Mouse (Mus musculus) embryonic stem cell, embryonic (primary cell): ENCODE data around the gene Cfap58.

Source experiments
- CTCF ChIA-PET, 4 experiments: fragments of 300-600 bp in 2 of 4; fragments of 350-600 bp in 2 of 4; sonication (Branson Sonifier 250); formaldehyde crosslinking; loops; one replicate each; lab custom pipeline; 2022; ENCODE audit warnings: inconsistent platforms in 2 of 4; lab: Charles Lee
- POLR2A ChIA-PET, 4 experiments: fragments of 300-600 bp in 2 of 4; fragments of 350-600 bp in 2 of 4; sonication (Branson Sonifier 250); formaldehyde crosslinking; loops; one replicate each; lab custom pipeline; 2022; ENCODE audit warnings: antibody characterized with exemption in 4 of 4, inconsistent platforms in 1 of 4; lab: Charles Lee

Gene Cfap58

DNA sequence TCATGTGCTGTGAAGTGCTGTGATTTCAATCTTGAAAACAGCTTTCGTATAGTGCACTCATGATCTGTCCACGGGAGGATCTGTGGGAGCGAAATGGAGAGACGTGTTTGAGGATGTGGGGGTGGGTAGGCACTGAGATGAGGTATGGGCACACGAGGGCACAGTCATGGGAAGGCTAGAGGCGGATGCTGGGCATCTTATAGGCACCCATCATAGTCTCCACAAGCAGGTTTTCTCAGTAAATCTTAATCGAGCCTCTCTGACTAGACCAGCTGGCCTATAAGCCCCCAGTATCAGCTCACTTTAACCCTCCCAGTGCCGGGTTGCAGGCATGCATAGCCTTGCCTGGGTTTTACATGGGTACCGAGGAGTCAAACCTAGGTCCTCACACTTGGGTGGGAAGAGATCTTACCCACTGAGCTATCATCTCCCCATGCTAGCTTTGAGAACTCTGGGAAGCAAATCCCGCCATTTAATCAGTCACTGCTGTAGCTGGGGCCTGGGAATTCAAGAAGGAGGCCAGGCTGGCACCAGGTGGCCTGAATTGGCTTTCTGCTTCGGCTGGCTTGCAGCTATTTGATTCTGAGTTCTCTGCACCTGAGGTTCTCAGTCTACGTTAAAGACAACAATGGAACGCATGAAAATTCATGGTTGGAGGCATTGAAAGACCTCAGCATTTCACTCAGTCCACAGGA lies 51.6 kb downstream of the Cfap58 start:
- ChIA-PET CTCF (interaction anchor here in 2 of 4 experiments (0.7 to 1.2 kb wide), 3 partner anchors 136 to 358 kb away, joined by 4 to 6 read pairs (median 5); no protein-coding TSS in a partner anchor), POLR2A (interaction anchor here in 1 of 4 experiments (1.1 kb wide), 1 partner anchor 11 kb away, joined by 3 read pairs; no protein-coding TSS in a partner anchor)

DNA sequence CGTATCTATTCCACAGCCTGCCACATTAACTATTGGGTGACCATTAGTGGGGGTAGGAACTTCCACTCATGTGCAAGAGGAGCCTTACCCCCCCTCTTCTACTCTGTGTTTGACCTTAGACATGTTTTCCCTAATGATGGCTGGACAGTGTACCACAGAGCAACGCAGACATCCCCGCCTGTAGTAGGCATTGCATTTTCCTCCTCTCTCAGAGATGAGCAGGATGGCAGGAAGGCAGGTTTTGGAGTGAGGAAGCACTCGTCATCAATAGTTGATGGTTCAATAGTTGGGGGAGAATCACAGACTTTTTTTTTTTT lies 52.1 kb downstream of the Cfap58 start:
- POLR2A ChIA-PET, result no interaction called here
- CTCF ChIA-PET, result no interaction called here

DNA sequence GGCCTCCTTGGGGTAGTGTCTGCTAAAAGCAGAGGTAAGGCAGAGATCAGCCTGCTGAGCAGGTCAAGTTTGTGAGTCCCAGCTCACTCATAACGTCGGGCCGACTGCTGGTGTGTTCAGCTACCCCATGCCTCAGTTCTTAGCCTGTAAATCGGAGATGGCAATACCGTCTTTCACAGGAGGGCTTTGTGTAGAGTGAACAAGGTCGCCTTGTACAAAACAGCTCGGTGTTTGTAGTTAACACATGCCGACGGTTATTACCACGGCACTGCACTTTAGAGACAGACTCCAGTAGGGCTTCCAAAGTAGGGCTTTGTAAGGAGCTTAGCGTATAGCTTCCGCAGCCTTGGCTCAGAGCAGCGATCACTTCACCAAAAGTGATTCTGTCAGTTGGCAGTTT lies 63.8 kb downstream of the Cfap58 start:
- CTCF ChIA-PET, result interaction anchor here in 2 of 4 experiments (0.5 to 1.3 kb wide), 4 partner anchors 119 to 640 kb away, joined by 3 to 4 read pairs (median 4); no protein-coding TSS in a partner anchor

DNA sequence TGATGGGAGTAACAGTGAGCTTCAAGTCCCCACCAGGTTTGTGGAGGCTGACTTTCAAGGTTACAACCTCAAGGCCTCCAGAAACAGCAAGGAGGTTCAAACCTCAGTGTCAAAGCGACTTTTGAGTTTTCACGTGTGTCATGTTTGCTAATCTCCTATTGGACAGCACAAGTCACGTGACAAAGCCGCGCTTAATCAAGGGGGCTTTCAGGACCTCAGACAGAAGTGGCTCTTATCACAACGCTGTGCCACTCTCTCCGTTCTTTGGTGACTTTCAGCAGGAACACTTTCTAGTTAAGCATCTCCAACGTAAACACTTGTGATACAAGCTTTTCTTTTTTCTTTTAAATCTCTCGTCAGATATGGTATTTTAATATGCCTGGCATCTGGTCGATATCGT lies 64.3 kb downstream of the Cfap58 start:
- ChIA-PET CTCF (interaction anchor here in 3 of 4 experiments (0.8 to 1.3 kb wide), 3 partner anchors 119 to 121 kb away, joined by 3 to 4 read pairs (median 4); no protein-coding TSS in a partner anchor), POLR2A (no interaction called here)

More for the DNA sequence above, 63.8 kb downstream of the Cfap58 start:
- POLR2A ChIA-PET, result interaction anchor here in 1 of 4 experiments (0.7 kb wide), 1 partner anchor 135 kb away, joined by 4 read pairs; no protein-coding TSS in a partner anchor

DNA sequence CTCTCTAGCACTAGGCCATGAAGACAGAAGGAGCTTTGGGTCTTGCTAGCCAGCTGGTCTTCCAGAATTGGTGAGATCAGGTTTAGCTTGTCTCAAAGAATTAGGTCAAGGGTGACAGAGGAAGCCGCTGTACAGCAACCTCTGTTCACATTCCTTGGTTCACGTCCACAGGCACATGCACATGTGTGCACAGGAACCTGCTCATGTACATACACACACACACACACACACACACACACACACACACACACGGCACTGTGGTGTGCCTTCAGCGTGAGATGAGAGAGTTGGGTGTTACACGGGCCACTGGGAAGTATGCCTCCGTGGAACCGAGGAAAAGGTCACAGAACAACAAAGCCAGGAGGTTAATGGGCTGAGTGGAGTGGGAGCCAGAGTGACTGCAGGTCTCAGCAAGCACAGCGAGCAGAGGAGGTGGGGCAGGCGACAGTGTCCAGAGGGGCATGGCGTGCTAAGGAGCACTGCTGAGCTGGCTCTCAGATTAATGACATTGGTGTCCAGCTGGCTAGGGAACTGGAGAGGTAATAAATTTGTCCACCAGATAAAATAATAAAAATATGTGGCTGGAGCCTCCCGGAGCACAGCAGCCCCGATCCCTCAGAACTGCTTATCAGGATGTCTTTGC lies 71.4 kb downstream of the Cfap58 start:
- ChIA-PET POLR2A (no interaction called here), CTCF (no interaction called here)

DNA sequence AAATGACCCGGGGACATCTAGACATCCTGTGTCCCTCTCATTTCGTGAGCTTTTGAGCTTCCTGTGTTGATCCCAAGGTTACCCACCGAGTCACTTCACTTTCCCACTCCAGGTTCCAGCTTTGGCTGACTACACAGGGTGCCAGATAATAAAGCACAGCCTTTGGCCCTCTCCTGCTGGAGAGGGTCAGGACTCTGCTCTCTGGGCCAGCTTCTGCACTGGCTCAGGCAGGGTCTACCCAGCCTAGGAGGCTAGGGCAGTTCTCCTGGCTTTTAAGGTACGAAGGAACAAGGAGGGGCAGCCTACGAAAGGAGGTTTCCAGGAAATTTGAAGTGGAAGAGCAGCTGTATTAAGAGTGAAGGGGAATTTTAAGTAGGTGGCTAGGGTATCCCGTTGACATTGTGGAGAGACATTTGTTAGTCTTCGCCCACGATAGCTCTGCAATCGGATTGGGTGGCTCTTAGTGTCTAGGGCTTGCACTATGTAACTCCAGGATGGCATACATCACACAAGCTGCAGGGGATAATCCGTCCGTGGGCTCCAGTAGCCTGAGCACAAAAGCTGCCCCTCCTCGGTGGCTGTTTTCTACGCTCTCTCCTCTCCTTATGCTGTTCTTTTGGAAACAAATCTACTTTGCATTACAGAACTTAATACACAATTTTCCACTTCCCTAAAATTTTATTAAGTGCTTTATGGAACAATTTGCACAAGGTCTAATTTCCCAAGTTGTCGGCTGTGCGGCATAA lies 72.3 kb downstream of the Cfap58 start:
- POLR2A ChIA-PET, result no interaction called here
- CTCF ChIA-PET, result interaction anchor here in 1 of 4 experiments (0.6 kb wide), 1 partner anchor 1581 kb away, joined by 3 read pairs; no protein-coding TSS in a partner anchor

DNA sequence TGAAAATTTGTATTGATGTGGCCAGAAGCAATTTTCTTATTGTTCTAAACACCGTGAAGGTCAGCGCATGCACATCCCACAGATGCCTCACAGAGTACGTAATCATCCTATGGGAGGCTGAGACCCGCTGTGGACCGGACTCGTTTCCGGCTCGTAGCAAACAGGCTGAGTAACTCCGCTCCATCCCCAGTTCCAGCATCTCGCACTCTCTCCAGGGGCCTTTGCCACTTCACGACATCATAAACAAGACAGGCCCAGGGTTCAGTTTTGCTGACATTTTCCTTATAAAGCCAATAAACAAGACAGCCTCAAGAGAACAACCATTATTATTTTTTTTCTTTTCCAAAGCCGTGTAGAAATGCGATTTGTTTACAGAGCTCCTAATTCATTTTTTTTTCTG lies 82.6 kb downstream of the Cfap58 start:
- ChIA-PET CTCF (no interaction called here), POLR2A (interaction anchor here in 1 of 4 experiments (0.7 kb wide), 1 partner anchor 35 kb away, joined by 3 read pairs; no protein-coding TSS in a partner anchor)

DNA sequence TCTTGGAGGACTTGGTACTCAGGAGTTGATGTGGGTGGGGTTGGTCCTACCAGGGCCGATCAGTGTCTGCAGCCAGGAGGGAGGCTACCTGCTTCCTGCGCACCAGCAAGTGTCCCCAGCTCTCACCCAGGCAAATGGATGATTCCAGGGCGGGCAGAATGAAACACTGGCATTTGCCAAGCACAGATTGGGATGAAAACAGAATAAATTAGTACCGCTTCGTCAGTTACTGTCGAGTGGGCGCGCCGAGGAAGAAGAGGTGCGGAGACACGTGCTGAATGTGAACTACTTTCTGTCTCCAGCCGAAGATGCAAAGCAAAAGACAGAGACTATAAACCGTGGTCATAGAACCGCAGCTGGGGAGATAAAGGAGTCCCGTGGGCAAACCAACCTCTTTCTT lies 84.0 kb downstream of the Cfap58 start:
- POLR2A ChIA-PET, result no interaction called here
- CTCF ChIA-PET, result interaction anchor here in 1 of 4 experiments (0.6 kb wide), 1 partner anchor 24 kb away, joined by 13 read pairs; no protein-coding TSS in a partner anchor

DNA sequence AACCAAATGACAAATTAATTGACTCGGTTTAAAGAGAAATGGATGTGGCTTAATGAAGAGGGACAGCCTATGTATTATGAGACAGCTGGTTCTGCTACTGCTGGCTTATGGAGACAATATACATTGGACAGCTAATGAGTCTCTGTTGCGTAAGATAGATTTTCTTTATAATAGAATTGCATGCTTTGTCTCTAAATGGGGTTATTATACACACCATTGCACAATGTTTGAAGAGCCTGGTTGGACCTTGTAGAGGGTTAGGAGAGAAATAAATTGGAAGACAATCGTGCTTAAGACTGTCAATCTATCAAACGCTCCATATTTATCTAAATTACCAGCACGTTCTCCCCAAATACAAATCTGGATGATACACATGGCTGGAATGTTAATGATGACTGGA lies 85.3 kb downstream of the Cfap58 start:
- POLR2A ChIA-PET, result no interaction called here

DNA sequence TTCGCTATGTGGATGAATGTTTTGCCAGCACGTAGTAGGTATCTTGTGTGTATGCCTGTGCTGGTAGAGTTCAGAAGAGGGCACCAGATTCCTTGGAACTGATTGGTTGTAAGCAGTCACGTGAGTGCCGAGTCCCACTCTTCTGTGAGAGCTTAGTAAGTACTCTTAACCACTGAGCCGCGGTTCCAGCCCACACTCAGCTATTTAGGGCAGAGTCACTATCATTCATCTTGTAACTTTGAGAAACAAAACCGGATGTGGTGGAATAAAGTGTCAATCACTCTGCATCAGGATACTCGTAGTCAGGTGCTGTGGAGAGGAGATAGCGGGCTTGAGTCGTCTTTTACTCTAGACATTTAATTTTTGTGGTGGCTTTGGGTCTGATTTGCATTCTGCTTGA lies 86.3 kb downstream of the Cfap58 start:
- ChIA-PET POLR2A (no interaction called here), CTCF (no interaction called here)

More for the DNA sequence above, 85.3 kb downstream of the Cfap58 start:
- CTCF ChIA-PET, result no interaction called here

DNA sequence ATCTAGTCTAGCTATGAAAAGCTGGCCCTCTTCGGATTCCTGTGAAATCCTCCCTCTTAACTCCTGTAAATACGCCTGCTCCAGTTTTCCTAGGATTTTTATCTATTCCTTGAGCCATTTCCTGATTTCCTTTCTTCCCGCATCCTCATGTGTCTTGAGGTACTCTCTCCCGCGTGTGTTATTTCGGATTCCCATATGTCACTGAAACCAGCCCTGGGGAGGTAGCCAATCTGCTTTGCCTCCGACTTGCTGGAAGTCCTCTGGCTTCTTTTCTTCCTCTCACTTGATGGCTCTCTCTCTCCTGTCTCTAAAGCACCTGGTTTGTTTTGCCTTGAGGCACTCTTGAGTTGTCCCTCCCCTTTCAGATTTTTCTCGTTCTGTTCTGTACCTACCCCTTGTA lies 87.9 kb downstream of the Cfap58 start:
- POLR2A ChIA-PET, result no interaction called here
- CTCF ChIA-PET, result no interaction called here

DNA sequence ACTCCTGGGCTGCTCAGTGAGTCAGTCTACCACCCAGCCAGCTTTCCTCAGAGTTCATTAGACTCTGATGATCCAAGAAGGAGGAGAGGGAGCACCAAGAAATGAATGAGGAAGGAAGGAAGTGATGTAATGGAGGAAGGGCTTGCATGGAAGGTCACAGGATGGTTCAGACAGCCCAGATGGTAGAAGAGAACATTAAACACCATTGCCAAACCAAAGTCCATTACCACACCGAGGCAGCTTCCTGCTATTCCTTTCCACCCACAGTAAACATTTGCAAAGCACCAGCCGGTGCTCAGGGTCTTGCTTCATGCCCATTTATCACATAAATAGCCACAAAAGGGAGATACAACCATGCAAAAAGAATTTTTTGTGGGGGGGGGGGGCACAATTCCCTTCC lies 89.4 kb downstream of the Cfap58 start:
- ChIA-PET CTCF (no interaction called here), POLR2A (interaction anchor here in 1 of 4 experiments (0.7 kb wide), 1 partner anchor 50 kb away, joined by 4 read pairs; no protein-coding TSS in a partner anchor)

DNA sequence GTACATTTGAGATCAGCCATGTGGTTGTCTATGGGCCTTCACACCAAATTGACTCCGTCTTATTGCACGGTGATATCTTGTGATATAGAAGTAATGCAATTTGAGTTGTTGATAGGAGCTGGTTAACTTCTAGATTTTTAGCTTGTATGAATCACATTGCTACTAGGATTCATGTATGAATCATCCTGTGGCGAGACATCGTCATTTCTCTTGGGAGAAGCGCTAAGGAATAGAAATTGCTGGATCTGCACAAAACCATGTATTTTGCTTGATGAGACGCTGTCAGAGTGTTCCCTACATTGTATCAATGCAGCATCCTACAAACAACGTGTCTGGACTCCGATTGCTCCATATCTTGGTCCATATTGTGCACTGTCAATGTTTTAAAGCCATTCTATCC lies 102.1 kb downstream of the Cfap58 start:
- ChIA-PET POLR2A (no interaction called here), CTCF (no interaction called here)

DNA sequence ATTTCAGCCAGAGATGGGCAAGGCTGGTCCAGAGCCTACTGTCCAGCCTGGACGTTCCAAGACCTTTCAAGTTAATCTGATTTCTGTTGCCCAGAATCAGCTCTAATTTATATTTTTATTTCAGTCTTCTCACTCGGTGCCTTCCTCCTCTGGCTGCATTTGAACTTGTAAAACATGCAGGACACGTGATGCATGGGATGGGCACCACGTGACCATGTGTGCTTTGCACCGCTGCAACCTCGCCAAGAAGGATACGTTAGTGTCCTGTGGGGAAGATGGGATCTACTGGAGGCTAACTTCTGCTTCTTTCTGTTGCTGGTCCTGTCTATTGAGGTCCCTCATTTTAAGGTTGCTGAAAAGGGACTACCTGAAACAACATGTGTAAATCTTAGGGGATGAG lies 109.8 kb downstream of the Cfap58 start:
- ChIA-PET POLR2A (no interaction called here), CTCF (interaction anchor here in 1 of 4 experiments (0.6 kb wide), 1 partner anchor 217 kb away, joined by 6 read pairs; no protein-coding TSS in a partner anchor)

DNA sequence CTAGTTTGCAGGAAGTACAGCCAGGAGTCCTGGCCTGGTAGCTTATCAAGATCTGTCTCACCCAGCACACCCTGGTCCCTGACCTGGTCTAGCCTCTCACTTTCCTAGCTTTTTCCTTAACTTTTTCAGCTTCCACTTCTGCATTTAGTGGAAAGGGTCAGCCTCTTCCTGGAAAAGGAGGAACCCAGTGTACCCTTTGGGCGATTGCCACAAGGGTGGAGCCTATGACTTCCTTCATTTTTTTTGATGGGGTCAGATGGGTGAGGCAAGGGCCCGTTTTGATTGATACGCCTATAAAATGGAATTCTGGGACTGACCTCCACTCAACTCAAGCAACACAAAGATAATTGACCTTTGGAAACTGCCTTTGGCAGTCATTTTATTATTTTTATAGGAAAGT lies 111.9 kb downstream of the Cfap58 start:
- ChIA-PET CTCF (interaction anchor here in 1 of 4 experiments (1.2 kb wide), 1 partner anchor 167 kb away, joined by 3 read pairs; no protein-coding TSS in a partner anchor), POLR2A (no interaction called here)

DNA sequence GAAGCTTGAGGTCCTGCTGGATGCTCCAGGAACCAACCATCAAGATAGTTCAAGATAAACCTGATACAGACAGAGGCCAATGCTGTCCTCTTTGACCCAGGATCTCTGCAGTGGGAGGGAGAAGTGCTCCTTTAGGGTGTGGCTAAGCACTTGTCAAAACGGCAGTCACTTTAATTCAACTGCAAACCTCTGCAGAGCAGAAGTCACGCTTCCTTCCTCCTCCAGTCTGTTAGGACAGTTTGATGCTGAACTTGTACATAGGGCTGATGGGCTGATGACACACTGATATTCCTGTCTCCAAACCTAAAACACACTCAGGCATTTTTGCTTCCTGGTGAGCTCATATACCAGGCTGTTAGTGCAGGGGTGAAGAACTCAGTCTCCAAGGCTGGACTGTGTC lies 125.8 kb downstream of the Cfap58 start:
- ChIA-PET CTCF (interaction anchor here in 1 of 4 experiments (0.9 kb wide), 1 partner anchor 27 kb away, joined by 3 read pairs; no protein-coding TSS in a partner anchor), POLR2A (no interaction called here)

DNA sequence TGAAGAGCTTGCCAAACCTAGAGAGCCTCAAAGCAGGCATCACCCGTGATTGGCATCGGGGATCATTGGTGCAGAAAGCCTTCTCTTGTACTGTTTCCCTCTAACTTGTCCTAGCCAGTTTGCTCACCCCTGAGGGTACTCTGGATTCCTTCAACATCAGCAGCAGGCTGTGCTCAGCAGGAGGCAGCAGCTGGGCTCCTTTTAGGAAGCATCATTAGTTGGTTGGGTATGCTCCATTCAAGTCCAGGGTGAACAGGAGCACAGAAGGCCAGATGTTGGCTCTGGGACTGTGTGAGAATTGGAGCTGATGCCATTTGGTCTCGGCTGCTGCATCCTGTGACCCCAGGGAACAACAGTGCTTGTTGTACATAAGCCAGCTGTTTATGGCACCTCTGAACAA lies 142.2 kb downstream of the Cfap58 start:
- ChIA-PET CTCF (no interaction called here), POLR2A (interaction anchor here in 1 of 4 experiments (0.5 kb wide), 1 partner anchor 397 kb away, joined by 4 read pairs; no protein-coding TSS in a partner anchor)

DNA sequence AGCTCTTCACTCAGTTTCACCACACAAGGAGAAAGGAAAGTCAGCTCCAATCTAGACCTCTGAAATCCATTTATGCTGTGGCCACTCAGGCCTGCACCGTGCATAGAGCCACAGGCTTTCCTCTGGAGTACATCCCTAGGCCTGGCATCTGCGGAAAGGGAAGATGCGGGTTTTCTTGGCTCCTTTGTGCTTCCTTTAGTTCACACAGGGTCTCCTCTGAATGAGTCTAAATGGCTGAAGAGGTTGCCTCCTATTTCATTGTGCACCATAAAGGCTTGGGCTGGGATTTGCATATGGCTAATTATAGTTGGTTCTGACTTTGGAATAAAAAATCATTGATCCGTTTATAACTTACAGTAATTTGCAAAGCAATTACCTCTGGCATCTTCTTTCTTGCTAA lies 144.0 kb downstream of the Cfap58 start:
- ChIA-PET POLR2A (no interaction called here), CTCF (no interaction called here)
